Mouse (Mus musculus) right cerebral cortex, adult 2 months (tissue): Measurements from ENCODE around the gene Gm20388.
A peak's percentile ranks its signal among the peaks of the same experiment; 100 is the strongest.

Experiments
- DNase-seq, 2 experiments: peaks; one replicate each; pipeline ENCODE4 v3.0.0; 2021 to 2022; ENCODE audit warnings: low spot score in 2 of 2

Gm20388 gene

DNA sequence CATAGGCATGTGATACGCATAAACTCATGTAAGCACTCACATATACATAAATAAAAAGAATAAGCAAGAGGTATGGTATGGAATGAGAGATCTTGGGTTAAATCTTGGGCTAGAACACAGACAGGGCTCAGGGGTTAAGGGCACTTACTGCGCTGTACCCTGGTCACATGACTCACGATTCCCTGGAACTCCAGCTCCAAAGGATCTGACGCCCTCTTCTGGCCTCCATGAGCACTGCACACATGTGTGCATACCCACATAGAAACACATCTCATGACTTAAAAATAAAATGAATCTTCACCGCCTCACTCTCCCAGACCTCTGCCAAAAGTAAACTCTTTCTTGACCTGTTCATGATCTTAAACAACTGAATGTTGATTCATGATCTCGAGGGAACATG is 1587.0 kb downstream of the Gm20388 start:
- DNase-seq = no peak

DNA sequence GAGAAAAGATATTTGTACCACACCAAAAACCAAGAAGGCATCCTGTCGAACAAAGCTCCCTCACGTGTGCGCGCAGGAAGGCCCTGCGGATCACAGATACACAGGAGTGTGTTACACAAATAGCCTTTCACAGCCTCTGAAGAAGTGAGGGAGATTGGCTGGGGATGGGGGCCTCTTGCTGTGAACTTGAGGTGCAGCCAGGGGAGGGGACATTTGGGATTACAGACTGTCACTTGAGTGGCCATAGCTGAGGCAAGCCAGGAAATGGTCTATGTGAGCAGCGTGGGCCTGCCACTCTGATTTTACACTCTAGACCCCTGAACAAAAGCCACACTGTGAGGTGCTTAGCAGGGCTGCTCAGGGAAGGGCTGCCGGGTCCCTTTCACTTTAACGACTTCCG is 1601.1 kb downstream of the Gm20388 start:
- no peak for DNase-seq

DNA sequence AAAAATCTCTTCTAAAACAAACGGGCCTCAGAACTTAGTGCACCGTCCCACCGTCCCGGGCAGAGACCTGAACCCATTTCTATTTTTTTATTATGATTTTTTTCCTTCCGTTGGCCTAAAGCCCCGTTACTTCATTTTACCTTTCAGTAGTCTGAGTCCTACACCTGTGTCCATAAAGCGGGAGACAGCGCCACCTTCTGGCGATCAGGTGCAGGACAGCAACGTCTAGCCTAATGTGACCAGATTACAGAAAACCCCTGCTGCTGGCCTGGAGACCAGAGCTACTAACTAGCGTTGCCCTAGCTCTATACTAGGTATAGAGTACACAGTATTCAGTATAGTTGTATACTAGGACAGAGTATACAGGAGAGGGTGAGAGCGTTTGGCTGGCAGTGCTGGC is 1602.8 kb downstream of the Gm20388 start:
- peak; percentile 77 to 89 for DNase-seq

DNA sequence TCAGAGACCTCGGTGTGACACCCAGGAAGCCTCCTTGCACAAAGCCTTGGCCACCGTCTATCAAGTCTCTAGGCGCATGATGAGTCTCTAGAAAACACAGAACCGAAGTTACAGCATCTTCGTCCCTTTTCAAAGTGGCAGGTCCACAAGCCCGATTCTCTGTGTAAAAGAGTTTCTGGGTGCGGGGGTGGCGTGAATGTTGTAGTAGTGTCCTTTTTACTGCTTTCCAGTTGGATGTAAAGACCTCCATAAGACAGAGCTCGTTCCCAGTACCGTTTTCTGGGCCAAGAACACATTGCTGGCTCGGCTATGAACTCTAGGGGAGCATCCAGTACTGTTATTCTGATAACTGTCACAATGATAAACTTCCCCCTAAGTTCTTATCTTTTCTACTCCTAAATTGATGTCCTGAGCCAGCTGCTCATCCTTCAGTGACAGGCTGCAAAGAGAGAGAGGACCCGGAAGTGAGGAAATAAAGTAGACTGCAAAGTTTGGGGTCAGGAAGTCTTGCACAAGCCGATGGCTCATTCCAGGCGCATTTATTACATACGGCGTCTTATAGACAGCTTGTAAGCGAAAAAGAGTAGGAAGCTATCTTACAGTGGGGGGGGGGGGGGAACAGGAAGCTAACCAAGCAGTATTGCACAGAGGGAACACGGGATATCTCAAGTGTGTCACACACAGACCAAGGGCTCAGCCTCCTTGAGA is 1614.6 kb downstream of the Gm20388 start:
- no peak for DNase-seq

DNA sequence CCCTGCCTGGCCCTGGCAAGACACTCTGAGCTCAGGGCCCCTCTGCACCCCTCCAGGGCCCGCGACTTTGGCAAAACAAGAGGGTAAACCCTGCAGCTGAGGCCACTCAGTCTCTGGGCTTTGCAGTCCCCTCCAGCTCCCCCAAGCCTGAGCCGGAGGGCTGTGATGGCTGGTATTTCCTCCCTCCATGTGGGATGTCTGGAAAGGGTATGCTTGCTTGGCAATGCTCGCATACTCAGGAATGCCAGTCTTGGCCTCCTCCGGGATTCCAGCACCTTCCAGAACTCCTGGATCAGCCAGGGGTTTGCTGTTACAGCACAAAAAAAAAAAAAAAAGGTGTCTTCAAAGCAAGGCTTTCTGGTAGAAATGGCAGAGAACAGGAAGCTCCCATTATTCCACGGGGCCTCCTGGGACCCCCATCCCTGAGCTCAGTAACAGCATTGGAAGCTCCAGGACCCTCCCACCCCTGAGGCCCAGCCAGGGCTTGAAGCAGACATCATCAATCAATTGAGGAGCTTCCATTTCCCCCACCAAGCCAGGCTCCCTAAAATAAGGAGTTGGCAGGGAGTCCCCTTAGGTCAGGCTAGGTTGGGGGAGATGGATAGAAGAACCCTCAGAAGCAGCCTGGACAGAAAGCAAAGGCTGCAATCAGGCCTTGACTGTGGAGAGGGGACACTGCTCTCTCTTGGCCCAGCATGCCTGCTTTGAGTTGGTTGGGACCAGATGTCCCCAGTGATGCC is 1616.3 kb downstream of the Gm20388 start:
- DNase-seq = no peak

DNA sequence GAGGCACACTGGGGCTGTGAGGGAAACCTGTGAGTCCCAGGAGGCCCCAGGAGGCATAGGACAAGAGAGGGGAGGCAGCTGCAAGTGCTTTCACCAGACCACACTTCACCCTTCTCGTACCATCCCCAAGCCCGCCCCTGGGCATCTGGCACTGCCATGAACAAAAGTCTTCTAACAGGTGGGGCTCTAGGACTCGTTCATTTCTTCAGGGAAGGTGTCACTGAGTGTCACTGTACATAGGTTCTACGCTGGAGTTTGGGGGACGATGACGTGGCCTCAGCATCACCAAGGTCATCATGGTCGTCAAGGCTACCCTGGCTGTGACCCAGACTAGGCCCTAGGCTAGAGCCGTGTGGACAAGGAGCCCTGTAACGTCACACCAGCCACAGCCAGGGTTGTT is 1617.1 kb downstream of the Gm20388 start:
- DNase-seq = no peak

DNA sequence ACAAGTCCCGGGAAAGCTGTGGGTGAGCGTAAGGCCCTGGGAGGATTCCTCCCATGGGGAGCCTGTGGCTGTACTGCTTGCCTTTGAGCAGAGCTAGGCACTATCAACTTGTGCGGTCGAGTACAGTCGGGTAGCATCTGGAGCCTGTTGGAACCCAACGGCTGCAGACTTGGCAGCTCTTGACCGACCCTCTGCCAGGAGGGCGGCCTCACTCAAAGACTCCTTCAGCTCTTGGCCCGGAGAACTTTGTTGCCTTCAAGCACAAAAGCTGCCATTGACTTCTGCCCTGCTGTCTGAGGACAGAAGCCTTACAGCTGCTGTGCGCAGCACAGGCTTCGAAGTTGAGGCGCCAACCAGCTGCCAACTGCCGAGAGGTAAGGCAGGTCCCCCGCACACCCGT is 1618.1 kb downstream of the Gm20388 start:
- DNase-seq = no peak

DNA sequence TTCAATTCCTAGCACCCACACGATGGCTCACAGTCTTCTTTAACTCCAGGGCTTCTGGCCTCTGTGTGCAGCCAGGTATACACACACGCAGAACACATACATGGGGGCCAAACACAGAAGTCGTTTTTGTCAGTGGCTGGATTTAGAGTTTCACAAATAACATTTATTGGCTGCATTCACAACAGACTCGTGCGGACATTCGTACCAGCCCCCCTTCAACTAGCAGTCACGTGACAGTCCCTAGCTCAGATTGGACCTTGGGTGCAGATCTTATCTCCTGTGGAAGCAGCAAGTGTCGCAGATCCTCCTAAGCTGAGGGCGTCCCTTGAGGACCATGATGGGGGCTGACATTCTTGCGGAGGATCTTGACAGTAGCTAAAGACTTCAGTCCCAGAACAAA is 1620.0 kb downstream of the Gm20388 start:
- DNase-seq = no peak

DNA sequence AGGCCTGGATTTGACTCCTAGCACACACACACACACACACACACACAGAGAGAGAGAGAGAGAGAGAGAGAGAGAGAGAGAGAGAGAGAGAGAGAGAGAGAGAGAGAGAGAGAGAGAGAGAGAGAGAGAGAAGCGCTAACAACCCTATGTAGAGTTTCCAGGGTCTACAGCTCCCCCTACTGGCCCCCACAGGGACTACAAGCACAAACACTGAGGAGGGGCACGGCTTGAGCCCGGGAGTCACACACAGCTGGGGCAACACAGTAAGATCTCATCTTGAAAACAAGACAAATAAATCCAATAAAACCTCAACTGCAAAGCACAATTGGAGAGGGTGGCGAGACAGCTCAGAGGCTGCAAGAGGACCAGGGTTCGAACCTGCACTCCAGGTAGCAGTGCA is 1621.7 kb downstream of the Gm20388 start:
- DNase-seq = no peak

DNA sequence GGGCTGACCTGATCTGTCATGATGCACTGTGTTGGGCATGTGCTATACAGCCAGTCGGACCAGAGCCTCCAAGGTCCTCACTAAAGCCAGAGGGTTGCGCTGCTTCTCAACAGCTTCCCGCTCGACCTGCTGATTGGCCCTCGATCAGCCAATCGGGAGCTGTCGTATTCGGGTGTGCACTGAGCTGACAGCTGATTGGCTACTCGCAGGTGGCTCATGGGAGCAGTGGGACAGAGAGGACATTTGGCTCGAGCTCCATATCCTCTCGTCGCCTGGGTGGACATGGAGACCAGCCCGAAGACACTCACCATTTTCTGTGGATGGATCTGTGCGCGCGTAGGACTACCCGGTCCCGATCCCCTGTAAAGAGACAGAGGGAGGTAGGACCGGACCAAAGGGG is 1631.2 kb downstream of the Gm20388 start:
- DNase-seq = no peak

DNA sequence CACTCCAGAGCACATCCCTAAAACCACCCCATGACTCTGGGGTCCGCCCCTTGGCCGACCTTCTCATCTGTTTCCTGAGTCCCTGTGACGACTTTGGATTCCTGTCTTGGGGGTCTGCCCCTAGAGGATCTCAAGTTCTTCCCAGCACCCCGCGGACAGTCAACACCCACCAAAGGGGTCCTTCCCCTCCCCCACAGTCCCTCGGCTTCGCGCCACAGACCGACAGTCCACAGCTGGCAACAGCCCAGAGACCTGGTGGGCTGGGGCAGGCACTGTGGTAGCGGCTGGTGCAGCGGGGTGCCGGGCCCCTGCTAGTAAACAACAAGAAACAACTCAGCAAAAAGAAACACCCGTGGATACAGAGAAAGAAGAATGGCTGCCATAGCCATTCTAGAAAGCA is 1632.3 kb downstream of the Gm20388 start:
- no peak for DNase-seq

DNA sequence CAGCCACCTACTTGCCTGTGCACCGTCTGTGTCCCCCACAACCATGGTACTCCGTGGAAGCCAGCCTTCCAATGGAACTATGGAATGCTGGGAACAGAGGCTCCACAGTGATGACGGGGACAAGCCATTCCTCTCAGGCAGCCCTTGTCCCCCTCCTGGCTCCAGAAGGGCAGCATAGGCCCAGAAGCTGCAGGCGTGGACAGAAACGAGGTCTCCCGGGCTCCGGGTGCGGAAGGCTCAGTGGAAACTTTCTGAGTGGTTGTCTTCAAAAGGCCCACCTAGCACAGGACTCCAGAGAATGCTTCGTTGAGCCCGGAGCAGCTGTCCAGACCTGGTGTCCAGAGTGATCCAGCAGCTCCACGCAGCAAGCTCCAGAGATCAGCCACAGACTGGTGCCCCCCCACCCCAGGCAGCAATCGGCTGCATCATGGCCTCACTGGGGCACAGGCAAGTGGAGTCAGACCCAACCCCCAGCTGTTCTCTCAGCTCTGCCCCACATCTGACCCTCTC is 1633.7 kb downstream of the Gm20388 start, which contains the start of gene 1700018B08Rik:
Gene 1700018B08Rik, minus strand, starts transcription at position 45 of the 510 bp plus-strand sequence.
- DNase-seq = no peak

DNA sequence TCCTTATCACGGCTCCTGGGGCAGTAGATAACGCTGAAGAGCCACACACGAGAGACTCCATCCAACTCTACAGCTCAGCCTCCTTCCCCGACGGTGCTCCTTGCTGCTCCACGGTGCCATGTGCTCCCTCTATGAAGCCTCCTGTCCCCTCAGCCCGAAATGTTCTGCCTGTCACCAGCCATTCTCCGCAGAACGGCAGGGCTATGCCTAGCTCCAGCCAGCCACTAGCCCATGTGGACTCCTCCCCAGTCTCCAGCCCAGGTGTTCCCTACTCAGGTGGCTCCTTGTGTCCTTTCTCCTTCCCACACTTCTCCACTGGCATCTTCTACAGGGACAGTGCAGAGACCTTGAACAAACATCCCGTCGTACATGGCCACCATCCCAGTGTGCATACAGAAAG is 1634.3 kb downstream of the Gm20388 start:
- DNase-seq = no peak

DNA sequence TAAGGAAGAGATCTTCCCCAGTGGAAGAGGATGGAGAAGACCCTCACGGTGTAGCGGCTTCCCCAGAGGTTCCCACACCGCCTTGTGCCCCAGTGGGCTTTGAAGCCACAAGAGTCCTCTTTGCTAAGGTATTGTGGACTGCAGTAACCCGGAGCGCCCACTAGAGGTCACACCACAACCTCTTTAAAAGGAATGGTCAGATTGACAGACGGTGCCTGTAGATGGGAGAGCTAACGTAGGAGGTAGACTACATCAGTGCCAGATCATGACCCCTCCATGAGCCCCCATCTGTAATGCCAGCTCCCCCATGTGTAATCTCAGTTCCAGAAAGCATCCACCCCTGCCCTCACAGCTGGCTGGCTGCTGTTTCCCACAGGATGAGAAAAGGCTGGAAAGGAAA is 1636.5 kb downstream of the Gm20388 start:
- peak; percentile 80 to 83 for DNase-seq

DNA sequence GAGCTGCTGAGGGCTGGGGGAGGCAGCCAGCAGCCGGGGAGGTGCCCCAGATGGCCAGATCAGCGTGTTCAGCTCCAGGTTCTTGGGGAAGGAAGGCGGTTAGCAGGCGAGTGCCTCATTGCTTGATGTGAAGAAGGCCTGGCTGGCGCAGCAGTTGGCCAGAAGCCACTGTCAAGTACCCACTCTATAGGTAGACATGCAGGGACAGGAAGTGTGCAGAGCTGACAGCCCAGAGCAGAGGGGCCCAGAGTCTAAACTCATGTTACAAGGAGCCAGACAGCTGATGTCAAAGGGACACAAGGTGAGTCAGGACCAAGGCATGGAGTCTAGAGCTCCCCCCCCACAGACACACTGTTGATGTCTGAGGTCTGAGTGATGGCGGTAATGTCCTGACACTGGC is 1639.4 kb downstream of the Gm20388 start:
- no peak for DNase-seq

DNA sequence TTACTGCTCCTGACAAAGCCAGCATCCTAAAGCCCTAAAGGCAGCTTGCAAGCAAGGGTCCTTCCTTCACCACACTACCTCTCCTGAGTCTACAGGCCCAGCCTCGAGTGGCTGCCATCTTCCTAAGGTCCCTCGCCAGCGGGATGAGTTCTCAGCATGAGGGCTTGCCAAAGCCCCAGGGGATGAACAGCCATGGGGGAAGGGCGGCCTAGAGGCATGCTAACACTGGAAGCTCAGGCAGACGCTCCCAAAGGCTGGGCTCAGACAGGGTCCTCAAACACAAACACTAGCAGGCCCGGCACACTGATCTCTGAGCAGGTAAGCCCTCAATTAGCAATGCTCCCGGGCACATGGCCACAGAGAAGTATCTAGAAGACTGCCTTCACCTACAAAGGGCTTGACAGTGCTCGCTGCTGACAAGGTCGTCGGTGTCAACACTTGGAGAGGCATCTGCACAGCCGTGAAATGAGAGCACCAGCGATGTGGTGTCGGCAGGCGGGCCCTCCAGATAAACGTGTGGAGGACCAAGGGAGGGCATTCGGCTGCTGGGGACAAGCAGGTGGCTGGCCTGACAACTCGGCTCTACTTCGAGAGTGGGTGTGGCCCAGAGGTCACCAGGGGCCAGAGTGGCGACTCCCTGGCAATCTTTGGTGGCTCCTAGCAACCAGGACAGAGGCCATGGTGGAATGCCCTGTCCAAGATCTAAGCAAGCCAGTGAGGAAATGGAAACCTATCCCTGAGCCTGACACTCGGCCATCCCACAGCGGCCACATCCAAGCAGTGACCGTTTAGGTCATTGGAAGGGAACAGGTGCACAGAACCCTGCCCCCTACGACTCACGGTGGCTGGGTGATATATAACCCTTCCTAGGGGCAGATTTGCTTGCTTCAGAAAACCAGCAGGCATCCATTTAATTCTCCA is 1640.7 kb downstream of the Gm20388 start:
- DNase-seq = no peak

DNA sequence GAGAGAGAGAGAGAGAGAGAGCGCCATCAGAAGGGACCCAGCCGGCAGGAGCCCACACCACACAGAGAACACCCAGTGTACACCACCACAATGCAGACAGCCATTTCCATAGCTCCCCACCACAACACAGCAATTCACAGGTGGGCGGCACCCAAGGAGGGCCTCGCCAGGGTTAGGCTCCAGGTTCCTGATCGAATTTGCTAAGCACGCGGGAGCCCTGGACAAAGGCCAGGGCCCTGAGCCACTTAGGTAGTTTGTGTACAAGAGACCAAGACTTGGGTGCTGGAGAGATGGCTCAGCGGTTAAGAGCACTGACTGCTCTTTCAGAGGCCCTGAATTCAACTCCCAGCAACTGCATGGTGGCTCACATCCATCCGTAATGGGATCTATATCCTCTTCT is 1641.9 kb downstream of the Gm20388 start:
- DNase-seq = no peak

DNA sequence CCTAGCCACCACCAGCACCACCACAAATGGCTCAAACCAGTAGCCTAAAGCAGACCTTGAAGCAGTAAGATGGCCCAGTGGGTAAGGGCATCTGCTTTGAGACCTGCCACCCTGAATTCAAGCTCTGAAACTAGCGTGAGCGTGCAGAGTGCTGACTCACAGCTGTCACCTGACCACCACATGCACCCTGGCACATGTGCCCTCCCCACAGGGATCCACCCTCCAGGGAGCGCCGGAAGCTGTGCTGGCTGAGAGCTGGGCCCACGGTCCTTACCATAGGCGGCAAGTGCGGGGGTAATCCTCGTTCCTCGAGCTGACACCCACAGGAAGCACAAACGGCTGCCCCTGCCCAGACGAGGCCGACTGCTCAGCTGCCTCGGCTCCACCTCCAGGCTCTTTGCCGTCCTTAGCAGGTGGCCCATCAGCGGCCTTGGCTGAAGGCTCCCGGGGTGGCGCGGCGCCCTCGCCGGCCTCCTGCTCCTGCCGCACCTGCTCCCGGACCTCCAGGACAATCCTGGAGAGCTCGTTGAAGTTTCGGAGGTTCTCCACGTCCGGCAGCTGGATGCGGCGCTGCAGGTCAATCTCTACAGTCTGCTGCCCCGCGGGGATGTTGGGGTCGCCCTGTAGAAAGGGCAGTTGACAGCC is 1643.3 kb downstream of the Gm20388 start:
- DNase-seq = no peak

DNA sequence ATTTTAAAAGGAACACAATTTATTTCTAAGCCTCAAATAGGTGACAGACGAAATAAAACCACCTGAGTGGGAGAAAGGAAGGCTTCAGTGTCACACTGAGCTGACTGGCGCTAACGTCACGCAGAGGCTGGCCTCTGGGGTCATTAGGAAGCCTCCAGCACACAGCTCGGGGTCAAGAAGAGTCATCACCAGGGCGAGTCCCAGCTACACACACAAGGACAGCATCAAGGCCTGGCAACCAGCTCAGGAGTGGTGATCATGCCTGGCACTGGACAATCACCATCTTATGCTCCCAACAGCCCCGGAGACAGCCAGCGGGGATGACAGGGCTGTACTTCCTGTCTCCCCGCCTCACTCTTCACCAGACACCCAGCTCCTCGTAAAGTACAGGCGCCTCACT is 1647.1 kb downstream of the Gm20388 start:
- DNase-seq = no peak

DNA sequence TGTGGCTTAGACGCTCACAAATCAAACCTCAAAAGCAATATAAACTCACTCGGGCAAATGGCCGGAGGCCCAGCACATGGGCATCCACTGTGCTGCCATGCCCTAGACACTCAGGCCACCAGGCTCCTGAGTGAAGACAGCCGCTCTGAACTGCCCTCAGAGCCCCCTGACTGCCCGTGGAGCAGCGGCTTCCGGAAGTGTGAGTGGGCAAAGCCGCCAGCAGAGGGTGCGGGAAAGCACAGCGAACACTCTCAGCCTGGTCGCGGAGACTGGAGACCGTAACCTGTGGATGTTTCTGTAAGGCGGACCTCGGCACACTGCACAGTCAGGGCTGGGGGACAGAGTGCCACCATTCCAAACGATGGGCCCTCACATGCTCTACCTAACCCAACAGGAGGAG is 1647.9 kb downstream of the Gm20388 start:
- DNase-seq = no peak

DNA sequence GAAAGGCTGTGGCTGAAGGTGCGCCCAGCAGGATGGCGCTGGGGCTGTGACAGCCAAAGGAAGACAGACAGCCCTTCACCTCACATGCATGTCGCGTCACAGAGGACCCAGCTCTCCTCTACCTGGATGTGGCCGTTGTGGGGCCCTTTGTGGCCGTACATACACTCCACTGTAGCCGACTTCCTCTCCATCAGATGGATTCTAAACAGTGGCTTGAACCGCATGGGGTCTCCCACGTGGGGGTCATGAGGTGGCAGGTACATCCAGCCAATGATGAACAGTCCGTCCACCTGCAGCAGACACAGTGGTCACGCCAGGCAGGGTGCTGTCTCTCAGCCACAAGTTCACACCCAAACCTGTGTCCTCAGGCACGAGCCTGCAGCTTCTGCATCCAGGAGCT is 1649.2 kb downstream of the Gm20388 start:
- no peak for DNase-seq
